Mouse (Mus musculus): Measurements from ENCODE around the gene Twist1.

- TF ChIP-seq CTCF (conservative IDR thresholded peaks at IDR 0.05; ENCODE audit: insufficient read depth, insufficient read length, low read depth, low read length) (no peak), POLR2A (IDR thresholded peaks at IDR 0.05; ENCODE audit: low read depth, low read length) (no peak)
These were observed 7.0 kb downstream of the Twist1 start for GRCm38 (mm10) chr12:33964427-33964826.

Data from kidney, adult 2 months (tissue).